Mouse (Mus musculus) stomach, embryonic 14.5 days (tissue): Measurements from ENCODE around the gene Zfp936. TPM values are rescaled to one million over a fixed set of nuclear protein-coding genes. Genes with fewer than 3 reads are reported as not detected.
"Not testable (repeated sequence)": the region's sequence is repeated elsewhere in the genome, so short reads cannot be mapped to it uniquely, and the experiment has no call there.

Source experiments
- ATAC-seq: fragments of 200-750 bp; cut with Nextera tagmentation; 2 replicates; pipeline ENCODE4 v1.8.0; 2017; ENCODE audit warnings: low read depth, moderate TSS enrichment; ENCODE audit not compliant: insufficient number of reproducible peaks, insufficient read depth, low FRiP score
- H3K27ac ChIP-seq: fragments of 300-500 bp; sonication (generic); 2 replicates; pipeline ENCODE4 v1.5.1; 2014; ENCODE audit warnings: mild to moderate bottlenecking, low read length, moderate library complexity, mixed read lengths
- H3K27me3 ChIP-seq: fragments of 300-500 bp; sonication (generic); 2 replicates; pipeline ENCODE4 v1.6.1; 2014; ENCODE audit warnings: low read length, control low read depth, mixed read lengths; ENCODE audit not compliant: control insufficient read depth, insufficient read depth
- H3K36me3 ChIP-seq: fragments of 300-500 bp; sonication (generic); 2 replicates; pipeline ENCODE4 v1.6.1; 2014; ENCODE audit warnings: mild to moderate bottlenecking, control low read depth, low read length, moderate library complexity, mixed read lengths; ENCODE audit not compliant: control insufficient read depth, insufficient read depth
- H3K4me1 ChIP-seq: fragments of 300-500 bp; sonication (generic); 2 replicates; pipeline ENCODE4 v1.6.1; 2014; ENCODE audit warnings: low read length, control low read depth, mixed read lengths; ENCODE audit not compliant: control insufficient read depth, insufficient read depth
- H3K4me2 ChIP-seq: fragments of 300-500 bp; sonication (generic); replicated peaks from 2 replicates; pipeline ENCODE4 v1.6.1; 2014; ENCODE audit warnings: low read depth, low read length, control low read depth
- H3K4me3 ChIP-seq: fragments of 300-500 bp; sonication (generic); 2 replicates; pipeline ENCODE4 v1.5.1; 2014; ENCODE audit warnings: low read depth, low read length, control low read depth
- H3K9ac ChIP-seq: fragments of 300-500 bp; sonication (generic); replicated peaks from 2 replicates; pipeline ENCODE4 v1.6.1; 2014; ENCODE audit warnings: low read depth, mild to moderate bottlenecking, control low read depth, low read length, moderate library complexity, mixed read lengths
- H3K9me3 ChIP-seq: fragments of 300-500 bp; sonication (generic); 2 replicates; pipeline ENCODE4 v1.6.1; 2016; ENCODE audit warnings: low read depth, low read length, control low read depth; ENCODE audit not compliant: control insufficient read depth
- WGBS: fragments of 180-500 bp; shearing (Covaris S2); extraction: QIAGEN DNeasy Blood & Tissue Kit; methylation state at CpG from one replicate; pipeline ENCODE4 v1.1.7; 2014; 5-methylcytosine and 5-hydroxymethylcytosine counted together
- polyA plus RNA-seq: library from polyadenylated mRNA; unstranded; fragments of >200 nt; fragmentation: Nextera tagmentation; extraction: Ambion mirVana; gene quantifications from 2 replicates; pipeline ENCODE4 v1.2.1, GENCODE M21; 2014

The Zfp936 gene
- polyA plus RNA-seq = not detected in 2 replicates

DNA sequence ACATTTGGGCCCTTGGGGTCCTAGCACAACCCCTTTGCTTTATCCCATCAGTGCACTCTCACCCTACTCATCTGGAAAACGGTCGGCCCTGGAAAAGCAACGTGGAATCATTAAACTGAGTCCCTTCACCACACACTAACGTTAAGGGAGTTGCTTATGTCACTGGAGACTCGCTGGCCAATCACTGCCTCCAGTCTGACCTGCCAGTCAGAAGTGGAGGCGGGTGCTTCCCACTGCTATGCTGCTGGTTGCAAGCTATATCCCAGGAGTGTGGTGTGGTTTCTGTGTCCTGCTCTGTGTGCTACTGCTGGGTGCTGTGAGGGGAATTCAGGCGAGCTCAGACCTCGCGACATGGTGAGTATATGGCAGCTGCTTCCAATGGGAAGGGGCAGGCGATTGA, at the start of gene Zfp936:
Gene Zfp936, plus strand, starts transcription at position 301 of the 400 bp plus-strand sequence.
- not testable (repeated sequence) for ATAC-seq, H3K27me3 ChIP-seq, H3K4me3 ChIP-seq, H3K4me2 ChIP-seq, H3K9ac ChIP-seq, H3K27ac ChIP-seq, H3K36me3 ChIP-seq, H3K9me3 ChIP-seq, H3K4me1 ChIP-seq
- 81% methylated on average over 10 of the region's 10 CpGs for WGBS

DNA sequence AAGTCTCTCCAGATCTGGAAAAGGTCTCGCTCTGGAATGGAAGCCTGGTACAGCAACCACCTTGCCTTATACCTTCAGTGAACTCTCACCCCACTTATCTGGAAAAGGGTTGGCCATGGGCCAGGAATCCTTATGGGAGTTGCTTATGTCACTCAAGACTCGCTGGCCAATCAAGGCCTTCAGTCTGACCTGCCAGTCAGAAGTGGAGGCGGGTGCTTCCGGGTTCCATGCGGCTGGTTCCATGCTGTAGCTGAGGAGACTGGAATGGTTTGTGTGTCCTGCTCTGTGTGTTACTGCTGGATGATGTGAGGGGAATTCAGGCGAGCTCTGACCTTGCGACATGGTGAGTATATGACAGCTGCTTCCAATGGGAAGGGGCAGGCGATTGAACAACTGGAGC, 36.2 kb upstream of the Zfp936 start:
- WGBS = 83% methylated on average over 8 of the region's 8 CpGs
- Histone ChIP-seq H3K4me2 (no peak overlapping the region), H3K27ac (no peak overlapping the region), H3K27me3 (no peaks in the 10 kb centered on the region), H3K9ac (no peak overlapping the region), H3K4me1 (no peaks in the 10 kb centered on the region), H3K36me3 (no peaks in the 10 kb centered on the region), H3K4me3 (no peak overlapping the region), H3K9me3 (no peaks in the 10 kb centered on the region)
- ATAC-seq = no peak

DNA sequence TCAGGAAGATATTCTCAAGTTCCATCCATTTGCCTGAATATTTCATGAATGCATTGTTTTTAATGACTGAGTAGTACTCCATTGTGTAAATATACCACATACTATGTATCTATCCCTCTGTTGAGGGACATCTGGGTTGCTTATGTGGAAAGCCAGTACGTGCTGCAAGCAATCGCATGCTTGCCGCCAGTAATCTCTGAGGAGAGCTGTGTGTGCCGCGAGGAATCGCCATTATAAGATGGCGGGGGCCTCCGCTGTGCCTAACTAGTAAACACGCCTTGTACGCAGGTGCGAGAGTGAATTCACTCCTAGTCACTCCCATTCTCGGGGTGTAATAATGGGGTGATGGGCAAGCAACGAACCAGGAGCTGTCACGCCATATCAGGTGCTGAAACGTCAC, 14.7 kb downstream of the Zfp936 start:
- not testable (repeated sequence) for H3K27me3 ChIP-seq, H3K4me3 ChIP-seq, H3K4me1 ChIP-seq, H3K9ac ChIP-seq, ATAC-seq, H3K27ac ChIP-seq, H3K4me2 ChIP-seq, H3K36me3 ChIP-seq
- WGBS = 93% methylated on average over 12 of the region's 15 CpGs
- H3K9me3 ChIP-seq = peaks cover 22% of the 10 kb centered on the region; the same call in 1 of the 2 replicates

DNA sequence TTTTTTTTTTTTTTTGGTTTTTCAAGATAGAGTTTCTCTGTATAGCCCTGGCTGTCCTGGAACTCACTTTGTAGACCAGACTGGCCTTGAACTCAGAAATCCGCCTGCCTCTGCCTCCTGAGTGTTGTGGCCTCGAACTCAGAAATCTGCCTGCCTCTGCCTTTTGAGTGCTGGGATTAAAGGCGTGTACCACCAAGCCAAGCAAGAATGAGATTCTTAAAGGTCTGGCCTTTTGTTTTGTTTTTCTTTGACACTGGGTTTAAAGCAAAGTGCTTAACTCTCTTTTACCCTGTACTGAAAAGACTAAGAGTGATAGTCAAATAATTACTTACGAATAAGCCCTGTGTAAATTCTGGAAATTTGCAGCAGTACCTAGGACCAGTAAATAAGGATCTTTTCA, 50.1 kb downstream of the Zfp936 start:
- not testable (repeated sequence) for H3K4me3 ChIP-seq, H3K27me3 ChIP-seq, H3K4me1 ChIP-seq, H3K9ac ChIP-seq, ATAC-seq, H3K36me3 ChIP-seq, H3K27ac ChIP-seq, H3K4me2 ChIP-seq
- peaks cover 29% of the 10 kb centered on the region for H3K9me3 ChIP-seq
- WGBS = 77% methylated on average over 4 of the region's 4 CpGs

DNA sequence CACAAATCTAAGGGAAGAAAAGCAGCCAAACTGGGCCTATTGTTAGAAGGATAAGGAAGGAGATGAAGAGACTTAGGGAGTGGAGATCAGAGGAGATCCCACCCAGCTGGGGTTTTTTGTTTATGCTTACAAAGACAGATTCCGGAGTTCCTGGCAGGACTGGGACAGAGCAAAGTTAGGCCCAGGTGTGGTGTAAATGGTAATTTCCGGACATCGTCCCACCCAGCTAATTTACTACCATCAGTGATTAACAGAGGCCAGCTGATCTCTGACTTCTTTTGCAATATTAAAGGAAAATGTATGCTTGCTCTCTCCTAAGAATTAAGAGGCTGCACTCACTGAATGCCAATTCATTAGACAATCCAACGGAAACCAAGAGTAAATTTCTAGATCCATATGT, 53.1 kb downstream of the Zfp936 start:
- not testable (repeated sequence) for H3K27ac ChIP-seq, H3K36me3 ChIP-seq, H3K4me1 ChIP-seq, H3K4me2 ChIP-seq, ATAC-seq, H3K9ac ChIP-seq, H3K4me3 ChIP-seq, H3K27me3 ChIP-seq
- WGBS = 83% methylated on average over 4 of the region's 4 CpGs
- peaks cover 22% of the 10 kb centered on the region for H3K9me3 ChIP-seq

DNA sequence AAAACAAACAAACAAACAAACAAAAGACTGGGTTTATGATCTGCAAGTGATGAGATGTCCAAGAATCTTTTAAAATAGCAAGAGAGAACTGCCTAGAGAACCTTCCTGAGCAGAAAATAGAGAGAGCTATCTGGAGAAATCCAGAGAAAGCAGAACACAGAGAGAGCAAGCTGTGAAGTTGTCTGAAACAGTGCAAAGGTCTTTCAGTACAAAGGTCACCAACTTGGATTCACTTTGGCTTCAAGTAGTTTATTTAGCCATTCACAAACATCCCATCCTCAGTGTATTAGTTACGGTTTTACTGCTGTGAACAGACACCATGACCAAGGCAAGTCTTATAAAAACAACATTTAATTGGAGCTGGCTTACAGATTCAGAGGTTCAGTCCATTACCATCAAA, 53.8 kb downstream of the Zfp936 start:
- H3K4me3 ChIP-seq, H3K4me2 ChIP-seq, H3K9ac ChIP-seq, H3K27me3 ChIP-seq, H3K4me1 ChIP-seq, H3K36me3 ChIP-seq, ATAC-seq, H3K27ac ChIP-seq: not testable (repeated sequence)
- 86% methylated on average over 1 of the region's 1 CpGs for WGBS
- H3K9me3 ChIP-seq = peaks cover 20% of the 10 kb centered on the region

DNA sequence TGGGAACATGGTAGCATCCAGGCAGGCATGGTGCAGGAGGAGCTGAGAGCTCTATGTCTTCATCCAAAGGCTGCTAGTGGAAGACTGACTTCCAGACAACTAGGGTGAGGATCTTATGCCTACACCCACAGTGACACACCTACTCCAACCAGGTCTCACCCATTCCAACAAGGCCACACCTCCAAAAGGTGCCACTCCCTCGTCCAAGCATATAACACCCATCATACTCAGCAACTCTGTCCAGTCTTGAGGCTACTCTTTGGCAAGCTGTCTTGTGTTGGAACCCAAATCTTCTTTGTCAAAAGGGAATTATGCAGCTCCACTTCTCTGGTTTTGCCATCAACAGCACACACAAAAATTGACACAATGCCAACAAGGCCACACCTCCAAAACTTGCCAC, 54.2 kb downstream of the Zfp936 start:
- not testable (repeated sequence) for H3K27ac ChIP-seq, H3K4me3 ChIP-seq, ATAC-seq, H3K4me1 ChIP-seq, H3K4me2 ChIP-seq, H3K27me3 ChIP-seq, H3K9ac ChIP-seq, H3K36me3 ChIP-seq
- H3K9me3 ChIP-seq = peaks cover 19% of the 10 kb centered on the region
- WGBS = 43% methylated on average over 1 of the region's 1 CpGs

DNA sequence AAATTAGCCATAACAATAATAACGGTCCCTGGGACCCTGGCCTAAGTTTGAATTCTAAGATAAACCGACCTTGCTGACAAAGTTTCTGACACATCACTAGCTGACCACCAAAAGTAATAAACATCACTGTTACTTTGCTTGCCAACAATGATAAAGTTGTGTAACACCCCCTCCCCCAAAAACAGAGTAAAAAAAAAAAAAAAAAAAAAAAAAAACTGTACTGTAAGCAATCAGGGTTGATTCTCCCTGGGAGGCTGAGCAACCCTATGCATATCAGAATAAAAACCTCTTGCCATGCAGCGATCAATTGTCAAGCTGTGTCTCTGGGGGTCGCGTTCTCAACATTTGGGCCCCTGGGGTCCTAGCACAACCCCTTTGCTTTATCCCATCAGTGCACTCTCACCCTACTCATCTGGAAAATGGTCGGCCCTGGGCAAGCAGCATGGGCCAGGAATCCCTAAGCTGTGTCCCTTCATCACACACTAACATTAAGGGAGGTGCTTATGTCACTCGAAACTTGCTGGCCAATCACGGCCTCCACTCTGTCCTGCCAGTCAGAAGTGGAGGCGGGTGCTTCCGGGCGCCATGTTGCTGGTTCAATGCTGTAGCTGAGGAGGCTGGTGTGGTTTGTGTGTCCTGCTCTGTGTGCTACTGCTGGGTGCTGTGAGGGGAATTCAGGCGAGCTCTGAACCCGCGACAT, 63.1 kb downstream of the Zfp936 start:
- ATAC-seq = no peak
- no peak overlapping the region for H3K27ac ChIP-seq
- H3K9me3 ChIP-seq = peaks cover 18% of the 10 kb centered on the region; the same call in 1 of the 2 replicates
- no peaks in the 10 kb centered on the region for H3K27me3 ChIP-seq
- H3K36me3 ChIP-seq = no peaks in the 10 kb centered on the region
- H3K4me3 ChIP-seq = no peak overlapping the region
- no peak overlapping the region for H3K4me2 ChIP-seq
- H3K9ac ChIP-seq = no peak overlapping the region
- WGBS = 85% methylated on average over 14 of the region's 14 CpGs
- no peaks in the 10 kb centered on the region for H3K4me1 ChIP-seq

DNA sequence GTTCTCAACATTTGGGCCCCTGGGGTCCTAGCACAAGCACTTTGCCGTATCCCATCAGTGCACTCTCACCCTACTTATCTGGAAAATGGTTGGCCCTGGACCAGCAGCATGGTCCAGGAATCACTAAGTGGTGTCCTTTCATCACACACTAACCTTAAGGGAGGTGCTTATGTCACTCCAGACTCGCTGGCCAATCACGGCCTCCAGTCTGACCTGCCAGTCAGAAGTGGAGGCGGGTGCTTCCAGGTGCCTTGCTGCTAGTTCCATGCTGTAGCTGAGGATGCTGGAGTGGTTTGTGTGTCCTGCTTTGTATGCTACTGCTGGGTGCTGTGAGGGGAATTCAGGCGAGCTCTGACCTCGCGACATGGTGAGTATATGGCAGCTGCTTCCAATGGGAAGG, 99.8 kb downstream of the Zfp936 start:
- ATAC-seq, H3K4me3 ChIP-seq, H3K36me3 ChIP-seq, H3K27ac ChIP-seq, H3K27me3 ChIP-seq, H3K9me3 ChIP-seq, H3K4me2 ChIP-seq, H3K9ac ChIP-seq, H3K4me1 ChIP-seq: not testable (repeated sequence)
- WGBS = 86% methylated on average over 7 of the region's 7 CpGs
